Mouse (Mus musculus): ENCODE data around the gene Lmtk3.
A peak's percentile ranks its signal among the peaks of the same experiment; 100 is the strongest.

The Lmtk3 gene

DNA sequence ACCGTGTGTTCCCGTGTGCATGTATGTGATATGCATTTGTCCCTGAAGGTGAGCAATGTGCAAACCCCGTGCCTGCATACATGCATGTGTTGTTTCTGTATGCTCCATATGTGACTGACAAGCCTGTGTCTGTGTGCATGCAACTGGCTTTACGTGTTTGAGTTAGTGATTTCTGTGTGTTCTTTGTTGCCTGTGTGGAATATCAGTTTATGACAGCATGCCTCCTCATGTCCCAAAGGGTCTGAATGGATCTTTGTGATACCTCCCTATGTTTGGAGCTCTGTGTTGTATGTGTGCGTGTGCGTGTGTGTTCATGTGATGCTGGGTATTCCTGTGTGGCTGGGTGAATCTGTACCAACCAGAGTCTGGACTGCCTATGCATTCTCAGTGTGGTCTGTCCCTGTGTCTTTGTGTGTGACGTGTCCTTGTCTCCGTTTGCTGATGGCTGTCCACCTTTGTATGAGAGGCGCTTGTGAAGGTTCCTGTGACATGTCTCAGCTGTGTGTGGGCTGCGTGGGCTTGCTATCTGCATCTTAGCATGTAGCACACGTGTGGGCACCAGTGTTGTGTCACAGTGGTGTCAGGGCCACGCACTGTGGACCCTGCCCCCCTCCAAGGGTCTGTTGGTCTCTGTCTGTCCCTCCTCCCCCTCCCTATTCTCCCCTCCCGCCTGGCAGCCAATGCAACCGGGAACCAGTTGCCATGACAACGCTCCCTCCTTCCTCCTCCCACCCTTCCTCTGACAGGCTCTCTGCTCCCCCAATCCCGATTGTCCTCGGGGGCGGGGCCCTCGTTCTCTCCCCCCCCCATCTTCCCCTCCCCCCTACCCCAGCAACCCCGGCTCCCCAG, 1.2 kb downstream of the Lmtk3 start, which contains the start of gene Sult2b1:
Sult2b1 (minus strand) TSS at position 146 of the 849 bp plus-strand sequence.
- DNase-seq = peak; percentile 96 to 98

DNA sequence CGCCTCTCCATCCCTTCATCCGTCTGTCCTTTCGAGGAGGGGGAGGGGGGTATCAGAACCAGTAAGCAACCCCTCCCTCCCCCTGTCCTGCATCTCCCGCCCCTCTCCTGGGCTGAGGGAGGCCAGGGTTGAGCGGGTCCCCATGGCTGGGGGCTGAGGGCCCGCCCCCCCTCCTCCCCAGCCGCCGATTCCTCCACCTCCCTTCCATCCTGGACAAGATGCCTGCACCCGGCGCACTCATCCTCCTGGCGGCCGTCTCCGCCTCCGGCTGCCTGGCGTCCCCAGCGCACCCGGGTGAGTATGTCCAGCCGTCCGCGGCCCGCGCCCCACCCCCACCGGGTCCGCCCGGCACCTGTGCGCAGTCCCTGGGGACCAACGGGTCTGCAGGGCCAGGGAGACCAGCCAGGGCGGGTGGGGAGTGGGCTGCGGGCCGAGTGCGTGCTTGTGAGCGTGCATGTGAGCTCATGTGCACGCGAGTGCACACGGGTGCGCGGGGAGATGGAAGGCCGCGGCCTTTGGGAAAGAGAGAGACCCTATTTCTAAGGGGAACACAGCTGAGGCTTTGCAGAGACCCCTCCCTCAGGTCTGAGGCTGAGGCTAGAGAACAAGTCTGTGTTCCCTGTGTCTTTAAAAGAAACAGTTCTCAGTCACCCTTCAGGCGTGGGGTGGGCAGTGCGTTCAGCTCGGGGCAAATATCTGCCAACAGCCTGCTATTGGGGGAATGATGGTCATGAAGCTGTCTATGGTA, 2.0 kb downstream of the Lmtk3 start:
- DNase-seq = peak; percentile 85 to 88

DNA sequence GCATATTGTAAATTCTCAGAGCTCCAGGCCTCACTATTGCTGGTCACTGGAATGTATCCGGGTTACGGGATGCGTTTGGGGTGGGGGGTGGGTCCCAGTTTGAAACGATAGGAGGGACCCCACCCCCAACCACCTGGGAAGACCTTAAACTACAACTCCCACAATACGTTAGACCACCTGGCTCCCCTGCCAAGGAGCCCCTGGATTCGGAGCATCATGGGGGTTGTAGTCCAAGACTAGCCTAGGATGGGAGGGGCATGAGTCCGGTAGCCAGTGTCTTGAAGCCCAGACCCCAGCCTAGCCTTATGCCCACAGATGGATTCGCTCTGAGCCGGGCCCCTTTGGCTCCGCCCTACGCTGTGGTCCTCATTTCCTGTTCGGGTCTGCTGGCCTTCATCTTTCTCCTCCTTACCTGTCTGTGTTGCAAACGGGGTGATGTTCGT, 2.6 kb downstream of the Lmtk3 start:
- peak; percentile 87 to 88 for DNase-seq

- DNase-seq = peak; percentile 74 to 76
Measured at GRCm38 (mm10) chr7:45786661-45787413, 3.3 kb downstream of the Lmtk3 start.

DNA sequence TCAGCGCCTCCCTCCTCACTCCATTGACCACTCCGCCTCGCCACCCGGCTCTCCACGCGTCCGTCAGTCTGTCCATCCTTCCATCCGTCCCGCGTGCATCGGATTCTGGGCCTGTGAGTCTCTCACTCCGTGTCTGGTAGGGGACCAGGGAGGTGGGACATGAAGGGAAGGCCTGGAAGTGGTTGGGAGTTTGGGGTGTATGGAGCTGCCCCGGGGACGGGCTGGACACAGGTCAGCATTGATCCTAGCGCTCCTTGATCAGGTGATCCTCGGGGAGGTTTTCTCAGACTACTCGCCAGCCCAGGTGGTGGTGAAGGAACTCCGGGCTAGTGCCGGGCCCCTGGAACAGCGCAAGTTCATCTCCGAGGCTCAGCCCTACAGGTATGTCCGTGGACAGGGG, 4.1 kb downstream of the Lmtk3 start:
- DNase-seq = peak in 1 of 2 experiments; percentile 32

DNA sequence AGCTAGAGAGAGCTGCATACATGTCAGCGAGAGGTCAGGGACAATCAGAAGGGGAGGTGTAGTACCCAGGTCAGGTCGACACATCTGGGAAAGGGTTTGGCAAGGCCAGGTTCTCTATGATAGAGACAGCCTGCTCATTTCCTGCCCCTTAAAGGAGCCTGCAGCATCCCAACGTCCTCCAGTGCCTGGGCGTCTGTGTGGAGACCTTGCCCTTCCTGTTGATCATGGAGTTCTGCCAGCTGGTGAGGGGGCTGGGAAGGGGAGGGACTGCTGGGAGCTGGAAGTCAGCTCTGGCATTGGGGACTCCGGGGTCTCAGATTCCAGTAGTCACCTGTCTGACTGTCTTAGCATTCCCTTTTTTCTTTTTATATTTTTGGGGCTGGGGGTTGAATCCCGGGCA, 7.2 kb downstream of the Lmtk3 start:
- DNase-seq = no peak

DNA sequence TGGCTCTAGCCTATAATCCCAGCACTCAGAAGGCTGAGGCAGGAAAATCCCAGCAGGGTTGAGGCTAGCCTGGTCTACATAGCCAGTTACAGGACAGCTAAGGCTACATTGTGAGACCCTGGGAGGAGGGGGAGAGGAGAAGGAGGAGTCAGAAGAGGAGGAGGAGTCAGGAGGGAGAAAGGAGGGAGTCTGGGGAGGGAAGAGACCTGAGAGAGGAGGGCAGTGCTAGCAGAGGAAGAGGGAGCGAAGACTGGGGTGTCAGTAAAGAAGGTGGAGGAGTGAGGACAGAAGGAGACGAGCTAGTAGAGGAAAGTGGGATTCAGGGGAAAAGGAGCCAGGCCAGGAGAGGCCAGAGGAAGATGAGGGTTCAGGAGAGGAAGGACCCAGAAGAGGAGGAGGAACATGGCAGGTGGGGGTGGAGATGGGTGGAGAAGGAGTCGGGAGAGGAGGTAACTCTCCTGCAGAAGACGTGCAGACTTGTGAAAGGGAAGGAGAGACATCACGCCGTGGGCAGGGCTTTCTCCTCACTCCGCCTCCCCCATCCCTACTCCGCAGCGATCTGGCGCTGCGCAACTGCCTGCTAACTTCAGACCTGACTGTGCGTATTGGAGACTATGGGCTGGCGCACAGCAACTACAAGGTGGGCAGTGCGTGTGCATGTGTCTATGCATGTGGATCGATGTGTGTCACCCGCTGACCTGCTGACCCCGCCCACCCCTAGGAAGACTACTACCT, 8.4 kb downstream of the Lmtk3 start:
- no peak for DNase-seq

- DNase-seq = no peak
Measured at GRCm38 (mm10) chr7:45793240-45793639, 9.7 kb downstream of the Lmtk3 start.

DNA sequence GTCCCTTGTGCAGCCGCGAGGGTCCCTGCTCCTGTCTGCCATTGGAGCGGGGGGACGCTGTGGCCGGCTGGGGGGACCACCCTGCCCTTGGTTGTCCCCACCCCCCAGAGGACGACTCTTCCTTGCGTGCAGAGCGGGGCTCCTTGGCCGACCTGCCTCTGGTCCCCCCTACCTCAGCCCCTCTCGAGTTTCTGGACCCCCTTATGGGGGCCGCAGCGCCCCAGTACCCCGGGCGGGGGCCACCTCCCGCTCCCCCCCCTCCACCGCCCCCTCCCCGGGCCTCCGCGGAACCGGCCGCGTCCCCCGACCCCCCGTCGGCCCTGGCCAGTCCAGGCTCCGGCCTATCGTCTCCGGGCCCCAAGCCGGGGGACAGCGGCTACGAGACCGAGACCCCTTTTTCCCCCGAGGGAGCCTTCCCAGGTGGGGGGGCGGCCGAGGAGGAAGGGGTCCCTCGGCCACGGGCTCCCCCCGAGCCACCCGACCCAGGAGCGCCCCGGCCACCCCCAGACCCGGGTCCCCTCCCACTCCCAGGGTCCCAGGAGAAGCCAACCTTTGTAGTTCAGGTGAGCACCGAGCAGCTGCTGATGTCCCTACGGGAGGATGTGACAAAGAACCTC, 10.5 kb downstream of the Lmtk3 start:
- no peak for DNase-seq

DNA sequence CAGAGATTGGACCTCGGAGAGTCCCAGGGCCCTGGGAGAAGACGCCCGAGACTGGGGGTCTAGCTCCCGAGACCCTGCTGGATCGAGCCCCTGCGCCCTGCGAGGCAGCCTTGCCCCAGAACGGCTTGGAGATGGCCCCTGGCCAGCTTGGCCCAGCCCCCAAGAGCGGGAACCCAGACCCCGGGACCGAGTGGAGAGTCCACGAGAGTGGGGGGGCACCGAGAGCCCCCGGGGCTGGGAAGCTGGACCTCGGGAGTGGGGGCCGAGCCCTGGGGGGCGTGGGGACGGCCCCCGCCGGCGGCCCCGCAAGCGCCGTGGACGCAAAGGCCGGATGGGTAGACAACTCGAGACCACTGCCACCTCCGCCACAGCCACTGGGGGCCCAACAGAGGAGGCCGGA, 11.4 kb downstream of the Lmtk3 start:
- DNase-seq = peak; percentile 26 to 56

DNA sequence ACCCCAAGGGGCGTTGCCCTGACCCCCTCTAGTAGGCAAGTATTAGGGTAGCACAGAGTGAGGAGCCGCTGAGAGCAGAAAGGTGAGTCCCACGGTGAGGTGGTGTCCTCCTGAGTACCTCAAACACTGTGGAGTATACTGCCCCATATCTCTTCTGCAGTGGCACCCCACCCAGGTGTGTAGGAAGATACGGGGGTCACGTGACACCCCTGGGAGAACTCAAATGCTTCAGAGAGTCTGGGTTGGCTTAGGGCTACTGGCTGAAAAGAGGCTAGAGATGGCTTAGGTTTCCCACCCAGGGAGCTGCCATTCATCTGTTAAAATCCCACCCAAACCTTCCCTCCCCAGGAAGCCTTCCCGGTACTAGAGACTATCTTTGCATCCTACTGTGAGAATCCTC, 13.4 kb downstream of the Lmtk3 start:
- DNase-seq = no peak

GRCm38 (mm10) chr7:45797661-45798510, 14.3 kb downstream of the Lmtk3 start:
- DNase-seq = peak in 1 of 2 experiments; percentile 23

- peak in 1 of 2 experiments; percentile 60 for DNase-seq
Measured at GRCm38 (mm10) chr7:45798511-45798836, 14.9 kb downstream of the Lmtk3 start.

- no peak for DNase-seq
Measured at GRCm38 (mm10) chr7:45798931-45799330, 15.4 kb downstream of the Lmtk3 start.

- DNase-seq = no peak
Measured at GRCm38 (mm10) chr7:45800001-45800400, 16.5 kb downstream of the Lmtk3 start.

DNA sequence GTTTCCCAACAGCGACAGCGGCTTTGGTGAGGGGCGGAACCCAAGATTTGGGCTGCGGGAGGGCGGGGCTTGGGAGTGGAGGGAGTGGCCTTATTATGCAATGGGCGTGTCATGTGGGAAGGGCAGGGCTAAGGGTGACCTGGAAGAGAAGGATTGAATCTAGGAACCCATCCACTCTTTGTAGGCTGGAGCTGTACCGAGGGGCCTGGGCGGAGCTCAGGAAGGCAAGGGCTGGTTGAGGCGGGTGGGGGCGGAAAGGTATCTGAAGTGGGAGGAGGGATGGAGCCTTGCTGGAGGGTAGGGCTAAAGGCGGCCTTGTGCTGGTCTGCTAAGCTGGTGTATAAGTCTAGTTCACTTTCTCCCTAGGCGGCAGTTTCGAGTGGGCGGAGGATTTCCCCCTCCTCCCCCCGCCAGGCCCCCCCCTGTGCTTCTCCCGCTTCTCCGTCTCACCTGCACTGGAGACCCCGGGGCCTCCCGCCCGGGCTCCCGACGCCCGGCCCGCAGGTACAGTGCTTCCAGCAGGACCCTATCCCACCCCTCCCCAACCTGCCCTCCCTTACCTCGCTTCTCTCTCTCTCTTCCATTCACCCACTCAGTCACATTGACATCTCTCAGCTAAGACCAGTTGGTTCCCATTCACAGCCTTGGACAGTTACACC, 17.1 kb downstream of the Lmtk3 start:
- peak in 1 of 2 experiments; percentile 14 for DNase-seq

GRCm38 (mm10) chr7:45801348-45801747, 17.8 kb downstream of the Lmtk3 start:
- DNase-seq = peak; percentile 96 to 98

- no peak for DNase-seq
Measured at GRCm38 (mm10) chr7:45802551-45802950, 19.0 kb downstream of the Lmtk3 start.

GRCm38 (mm10) chr7:45805941-45806340, 22.4 kb downstream of the Lmtk3 start:
- peak; percentile 10 to 15 for DNase-seq

GRCm38 (mm10) chr7:45808471-45808870, 24.9 kb downstream of the Lmtk3 start:
- DNase-seq = peak; percentile 30 to 38
